Mouse (Mus musculus) myocyte (in vitro differentiated cells): ENCODE measurements around the gene Slc5a10. TPM values are rescaled to one million over a fixed set of nuclear protein-coding genes. Genes with fewer than 3 reads are reported as not detected.

Experiments
- H3K27me3 ChIP-seq: one replicate; pipeline ENCODE4 v1.6.1; 2011; ENCODE audit not compliant: control insufficient read depth, insufficient read depth, insufficient read length
- H3K36me3 ChIP-seq: one replicate; pipeline ENCODE4 v1.6.1; 2011; ENCODE audit not compliant: control insufficient read depth, insufficient read depth
- H3K4me2 ChIP-seq: one replicate; pipeline ENCODE4 v1.6.1; 2011; ENCODE audit warnings: low read depth, control low read depth
- H3K4me3 ChIP-seq: one replicate; pipeline ENCODE4 v1.5.1; 2011; ENCODE audit warnings: mild to moderate bottlenecking, control low read depth, moderate library complexity
- H3K79me2 ChIP-seq: one replicate; pipeline ENCODE4 v1.6.1; 2011; ENCODE audit not compliant: control insufficient read depth, insufficient read depth
- H3ac ChIP-seq: one replicate; pipeline ENCODE4 v1.6.1; 2011; ENCODE audit not compliant: control insufficient read depth, insufficient read length
- CEBPB ChIP-seq: IDR thresholded peaks from 2 replicates; pipeline ENCODE4 v1.6.1; 2011; ENCODE audit warnings: mild to moderate bottlenecking, moderate library complexity; ENCODE audit not compliant: poor library complexity, insufficient read depth, severe bottlenecking
- E2F4 ChIP-seq: IDR thresholded peaks from one replicate; pipeline ENCODE4 v1.6.1; 2011; ENCODE audit warnings: mild to moderate bottlenecking, control low read depth, moderate library complexity; ENCODE audit not compliant: insufficient read depth
- MAX ChIP-seq: IDR thresholded peaks from one replicate; pipeline ENCODE4 v1.6.1; 2011; ENCODE audit warnings: low read depth, mild to moderate bottlenecking, control low read depth
- MYOD1 ChIP-seq, 3 experiments: IDR thresholded peaks; one replicate each; pipeline ENCODE4 v1.6.1; 2011; ENCODE audit warnings: control low read depth in 2 of 3, low read depth in 2 of 3, mild to moderate bottlenecking in 2 of 3, moderate library complexity in 1 of 3; ENCODE audit not compliant: insufficient read length in 2 of 3, control insufficient read depth in 1 of 3
- MYOG ChIP-seq, 3 experiments: IDR thresholded peaks; one replicate each; pipeline ENCODE4 v1.6.1; 2011; ENCODE audit warnings: control low read depth in 2 of 3, low read depth in 2 of 3, mild to moderate bottlenecking in 2 of 3; ENCODE audit not compliant: insufficient read length in 2 of 3, control insufficient read depth in 1 of 3, insufficient read depth in 1 of 3
- POLR2A ChIP-seq: IDR thresholded peaks from one replicate; pipeline ENCODE4 v1.6.1; 2011; ENCODE audit warnings: low read depth, mild to moderate bottlenecking, control low read depth, moderate library complexity; ENCODE audit not compliant: insufficient read length
- POLR2AphosphoS2 ChIP-seq: IDR thresholded peaks from one replicate; pipeline ENCODE4 v1.6.1; 2011; ENCODE audit warnings: low read depth, control low read depth; ENCODE audit not compliant: insufficient read length
- REST ChIP-seq: IDR thresholded peaks from one replicate; pipeline ENCODE4 v1.6.1; 2011; ENCODE audit warnings: mild to moderate bottlenecking, control low read depth, moderate library complexity; ENCODE audit not compliant: insufficient read depth, insufficient read length
- SRF ChIP-seq: IDR thresholded peaks from one replicate; pipeline ENCODE4 v1.6.1; 2011; ENCODE audit warnings: low read depth; ENCODE audit not compliant: control insufficient read depth, insufficient read length
- TCF12 ChIP-seq: IDR thresholded peaks from one replicate; pipeline ENCODE4 v1.6.1; 2011; ENCODE audit warnings: mild to moderate bottlenecking, control low read depth; ENCODE audit not compliant: poor library complexity, insufficient read depth, severe bottlenecking
- TCF3 ChIP-seq: IDR thresholded peaks from one replicate; pipeline ENCODE4 v1.6.1; 2011; ENCODE audit warnings: low read depth, control low read depth; ENCODE audit not compliant: insufficient read length
- USF1 ChIP-seq: IDR thresholded peaks from one replicate; pipeline ENCODE4 v1.6.1; 2011; ENCODE audit warnings: low read depth, mild to moderate bottlenecking, control low read depth, moderate library complexity
- polyA plus RNA-seq: library from polyadenylated mRNA; unstranded; fragments of >200 nt; fragmentation: generic; extraction: Trizol; gene quantifications from one replicate; pipeline ENCODE4 v1.2.1, GENCODE M21; 2012; ENCODE audit warnings: missing spikeins

Slc5a10 gene
- polyA plus RNA-seq, 1 experiment = 0.05 TPM

- H3ac ChIP-seq = no peak overlapping the region
- H3K27me3 ChIP-seq = no peaks in the 10 kb centered on the region
- H3K4me2 ChIP-seq = no peak overlapping the region
- TF ChIP-seq MYOG (IDR thresholded peaks at IDR 0.05; ENCODE audit: control insufficient read depth in 1 of 3, insufficient read depth in 1 of 3, insufficient read length in 2 of 3, low read depth in 2 of 3) (peak in 1 of 3 experiments; percentile 13), REST (no peak)
- H3K79me2 ChIP-seq = no peaks in the 10 kb centered on the region
- no peak overlapping the region for H3K4me3 ChIP-seq
- peaks cover 36% of the 10 kb centered on the region for H3K36me3 ChIP-seq
Measured at GRCm38 (mm10) chr11:61747161-61747560, 26.5 kb upstream of the Slc5a10 start.

GRCm38 (mm10) chr11:61745781-61746180 is 25.2 kb upstream of the Slc5a10 start:
- Histone ChIP-seq H3ac (no peak overlapping the region), H3K36me3 (peaks cover 30% of the 10 kb centered on the region), H3K4me3 (no peak overlapping the region), H3K27me3 (no peaks in the 10 kb centered on the region), H3K79me2 (no peaks in the 10 kb centered on the region), H3K4me2 (no peak overlapping the region)
- TF ChIP-seq CEBPB (no peak), USF1 (no peak), POLR2A (no peak), REST (no peak)

DNA sequence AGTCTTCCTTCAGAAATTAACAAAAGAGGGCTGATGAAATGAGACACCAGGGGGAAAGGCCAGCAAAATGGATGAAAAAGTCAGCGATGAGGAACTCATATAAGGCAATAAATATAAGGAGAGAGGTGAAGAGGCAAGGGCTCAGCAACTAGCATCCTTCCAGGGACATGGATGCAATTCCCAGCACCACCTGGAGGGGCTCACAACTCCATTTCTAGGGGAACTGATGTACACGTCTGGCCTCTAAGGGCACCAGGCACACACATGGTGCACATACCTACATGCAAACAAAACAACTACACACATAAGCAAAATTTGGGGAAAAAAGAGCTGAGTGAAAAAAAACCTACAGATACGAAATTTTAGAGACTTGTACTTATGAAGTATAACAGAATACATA is 23.8 kb upstream of the Slc5a10 start:
- Histone ChIP-seq H3K79me2 (no peaks in the 10 kb centered on the region), H3K27me3 (no peaks in the 10 kb centered on the region), H3K36me3 (peaks cover 34% of the 10 kb centered on the region), H3K4me2 (no peak overlapping the region), H3ac (no peak overlapping the region), H3K4me3 (no peak overlapping the region)
- TF ChIP-seq MAX (no peak), MYOG (IDR thresholded peaks at IDR 0.05; ENCODE audit: control insufficient read depth in 1 of 3, insufficient read depth in 1 of 3, insufficient read length in 2 of 3, low read depth in 2 of 3) (no peak), REST (no peak), E2F4 (no peak), POLR2A (no peak), SRF (no peak), USF1 (no peak), POLR2AphosphoS2 (no peak), TCF12 (no peak), MYOD1 (IDR thresholded peaks at IDR 0.05; ENCODE audit: control insufficient read depth in 1 of 3, insufficient read length in 2 of 3, low read depth in 2 of 3) (no peak), TCF3 (no peak), CEBPB (no peak)

- no peaks in the 10 kb centered on the region for H3K27me3 ChIP-seq
- no peaks in the 10 kb centered on the region for H3K79me2 ChIP-seq
- no peak overlapping the region for H3K4me2 ChIP-seq
- H3K4me3 ChIP-seq = no peak overlapping the region
- TF ChIP-seq POLR2AphosphoS2 (no peak), CEBPB (no peak), USF1 (no peak), MYOG (IDR thresholded peaks at IDR 0.05; ENCODE audit: control insufficient read depth in 1 of 3, insufficient read depth in 1 of 3, insufficient read length in 2 of 3, low read depth in 2 of 3) (no peak), POLR2A (no peak), REST (no peak), TCF12 (no peak), E2F4 (no peak), MAX (no peak), TCF3 (no peak), SRF (no peak), MYOD1 (IDR thresholded peaks at IDR 0.05; ENCODE audit: control insufficient read depth in 1 of 3, insufficient read length in 2 of 3, low read depth in 2 of 3) (no peak)
- peaks cover 41% of the 10 kb centered on the region for H3K36me3 ChIP-seq
- H3ac ChIP-seq = no peak overlapping the region
Measured at GRCm38 (mm10) chr11:61743768-61744167, 23.1 kb upstream of the Slc5a10 start.

GRCm38 (mm10) chr11:61740500-61740899 is 19.9 kb upstream of the Slc5a10 start:
- TF ChIP-seq E2F4 = no peak
- TF ChIP-seq SRF = no peak
- TF ChIP-seq REST = no peak
- TF ChIP-seq CEBPB = no peak
- TF ChIP-seq TCF12 = no peak
- TF ChIP-seq POLR2A = no peak
- no peak for TF ChIP-seq MAX
- TF ChIP-seq MYOG (IDR thresholded peaks at IDR 0.05; ENCODE audit: control insufficient read depth in 1 of 3, insufficient read depth in 1 of 3, insufficient read length in 2 of 3, low read depth in 2 of 3) = no peak
- TF ChIP-seq POLR2AphosphoS2 = no peak
- no peak for TF ChIP-seq MYOD1 (IDR thresholded peaks at IDR 0.05; ENCODE audit: control insufficient read depth in 1 of 3, insufficient read length in 2 of 3, low read depth in 2 of 3)
- TF ChIP-seq TCF3 = no peak
- no peak for TF ChIP-seq USF1
- no peak overlapping the region for H3ac ChIP-seq
- H3K4me3 ChIP-seq = no peak overlapping the region
- H3K36me3 ChIP-seq = peaks cover 61% of the 10 kb centered on the region
- no peaks in the 10 kb centered on the region for H3K27me3 ChIP-seq
- no peaks in the 10 kb centered on the region for H3K79me2 ChIP-seq
- no peak overlapping the region for H3K4me2 ChIP-seq
